Mouse (Mus musculus): ENCODE measurements around the gene Vmn2r63. TPM values are rescaled to one million over a fixed set of nuclear protein-coding genes. Genes with fewer than 3 reads are reported as not detected.
"Not testable (repeated sequence)": the region's sequence is repeated elsewhere in the genome, so short reads cannot be mapped to it uniquely, and the experiment has no call there.

Gene Vmn2r63
- polyA plus RNA-seq (2014; fragmentation: Nextera tagmentation; extraction: Ambion mirVana): not detected in 2 replicates

- ATAC-seq (ENCODE audit: insufficient read depth); H3K4me1 ChIP-seq (ENCODE audit: insufficient read depth); H3K9ac ChIP-seq; DNase-seq; H3K4me2 ChIP-seq; H3K9me3 ChIP-seq (ENCODE audit: low read depth, low read length); H3K36me3 ChIP-seq (ENCODE audit: insufficient read depth); H3K27me3 ChIP-seq (ENCODE audit: insufficient read depth, low read length); H3K4me3 ChIP-seq (ENCODE audit: low read depth, low read length); H3K27ac ChIP-seq (ENCODE audit: low read depth): not testable (repeated sequence)
Observed at GRCm38 (mm10) chr7:42933722-42934121, at the start of gene Vmn2r63. Gene Vmn2r63 (minus strand): TSS chr7:42933822.

- H3K27me3 ChIP-seq (ENCODE audit: insufficient read depth, low read length): no peaks in the 10 kb centered on the region
- H3K4me2 ChIP-seq: no peak overlapping the region
- H3K36me3 ChIP-seq (ENCODE audit: insufficient read depth): no peaks in the 10 kb centered on the region
- H3K9ac ChIP-seq: no peak overlapping the region
- no peak overlapping the region for H3K27ac ChIP-seq (ENCODE audit: low read depth)
- H3K4me3 ChIP-seq (ENCODE audit: low read depth, low read length): no peak overlapping the region
- WGBS: 87% methylated on average over 10 of the region's 10 CpGs
- no peak for TF ChIP-seq CTCF (IDR thresholded peaks at IDR 0.05; ENCODE audit: low read depth)
- ATAC-seq (ENCODE audit: insufficient read depth) (no peak), DNase-seq (no peak)
- peaks cover 21% of the 10 kb centered on the region for H3K9me3 ChIP-seq (ENCODE audit: low read depth, low read length)
- no peaks in the 10 kb centered on the region for H3K4me1 ChIP-seq (ENCODE audit: insufficient read depth)
Observed at GRCm38 (mm10) chr7:42980739-42981138, 47.1 kb upstream of the Vmn2r63 start.

DNA sequence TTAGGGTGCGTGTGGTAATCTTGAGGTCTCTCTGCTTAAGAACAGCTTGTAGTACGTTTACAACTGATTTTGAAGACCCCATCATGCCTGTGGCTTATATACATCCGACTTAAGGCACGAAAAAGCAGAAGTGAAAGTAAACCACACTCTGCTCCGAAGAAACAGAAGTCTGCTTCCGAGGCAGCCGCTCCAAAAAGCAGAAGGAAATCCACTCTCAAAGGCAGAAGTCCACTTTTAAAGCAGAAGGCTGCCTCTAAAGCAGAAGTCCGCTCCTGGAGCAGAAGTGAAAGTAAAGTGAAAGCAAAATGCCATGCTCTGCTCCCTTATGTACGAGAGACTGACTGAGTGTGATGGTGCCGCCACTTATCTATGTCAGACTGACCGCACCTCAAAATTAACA lies 46.5 kb upstream of the Vmn2r63 start:
- ATAC-seq (ENCODE audit: insufficient read depth) (no peak), DNase-seq (no peak)
- Histone ChIP-seq H3K4me2 (no peak overlapping the region), H3K36me3 (ENCODE audit: insufficient read depth) (no peaks in the 10 kb centered on the region), H3K4me1 (ENCODE audit: insufficient read depth) (no peaks in the 10 kb centered on the region), H3K27me3 (ENCODE audit: insufficient read depth, low read length) (no peaks in the 10 kb centered on the region), H3K27ac (ENCODE audit: low read depth) (no peak overlapping the region), H3K9me3 (ENCODE audit: low read depth, low read length) (peaks cover 21% of the 10 kb centered on the region), H3K9ac (no peak overlapping the region), H3K4me3 (ENCODE audit: low read depth, low read length) (no peak overlapping the region)
- TF ChIP-seq CTCF (IDR thresholded peaks at IDR 0.05; ENCODE audit: low read depth): no peak
- 79% methylated on average over 11 of the region's 11 CpGs for WGBS

- 63% methylated on average over 9 of the region's 9 CpGs for WGBS
- H3K27me3 ChIP-seq (ENCODE audit: insufficient read depth, low read length): no peaks in the 10 kb centered on the region
- DNase-seq: no peak
- H3K9ac ChIP-seq: no peak overlapping the region
- H3K4me1 ChIP-seq (ENCODE audit: insufficient read depth): no peaks in the 10 kb centered on the region
- no peak overlapping the region for H3K27ac ChIP-seq (ENCODE audit: low read depth)
- peaks cover 6% of the 10 kb centered on the region; the same call in 1 of the 2 replicates for H3K9me3 ChIP-seq (ENCODE audit: low read depth, low read length)
- no peak for TF ChIP-seq CTCF (IDR thresholded peaks at IDR 0.05; ENCODE audit: low read depth)
- H3K4me2 ChIP-seq: no peak overlapping the region
- ATAC-seq (ENCODE audit: insufficient read depth): no peak
- H3K36me3 ChIP-seq (ENCODE audit: insufficient read depth): no peaks in the 10 kb centered on the region
- H3K4me3 ChIP-seq (ENCODE audit: low read depth, low read length): no peak overlapping the region
Observed at GRCm38 (mm10) chr7:42965246-42965645, 31.6 kb upstream of the Vmn2r63 start.

GRCm38 (mm10) chr7:42898067-42898466 lies 35.6 kb downstream of the Vmn2r63 start:
- H3K27me3 ChIP-seq (ENCODE audit: insufficient read depth, low read length); H3K27ac ChIP-seq (ENCODE audit: low read depth); DNase-seq; H3K9ac ChIP-seq; H3K4me3 ChIP-seq (ENCODE audit: low read depth, low read length); H3K4me1 ChIP-seq (ENCODE audit: insufficient read depth); H3K36me3 ChIP-seq (ENCODE audit: insufficient read depth); ATAC-seq (ENCODE audit: insufficient read depth); H3K9me3 ChIP-seq (ENCODE audit: low read depth, low read length); H3K4me2 ChIP-seq: not testable (repeated sequence)
- 87% methylated on average over 2 of the region's 2 CpGs for WGBS

DNA sequence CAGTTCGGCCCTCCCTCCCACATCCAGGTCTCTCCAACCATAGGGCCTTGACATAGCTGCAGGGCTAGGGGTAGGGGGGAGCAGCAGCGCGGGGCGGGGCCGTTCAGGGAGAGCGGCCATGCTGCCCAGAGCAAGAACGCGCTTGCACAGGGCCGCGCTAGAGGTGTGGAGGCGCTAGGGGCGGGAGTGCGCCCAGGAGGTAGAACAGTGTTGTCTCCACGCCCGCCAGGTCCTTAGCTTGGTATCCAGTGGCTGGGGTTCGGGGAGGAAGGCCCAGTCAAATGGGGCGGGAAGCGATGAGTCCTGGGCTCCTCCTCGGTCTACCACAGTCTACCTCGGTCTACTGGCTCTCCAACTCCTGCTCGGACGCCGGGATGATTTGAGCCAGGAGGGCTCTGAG lies 55.5 kb downstream of the Vmn2r63 start:
- DNase-seq: no peak

GRCm38 (mm10) chr7:42866801-42867458 lies 66.7 kb downstream of the Vmn2r63 start, which contains the start of gene Gm2381:
Gene Gm2381 (minus strand): TSS chr7:42867234.
- H3K4me2 ChIP-seq; H3K27me3 ChIP-seq (ENCODE audit: insufficient read depth, low read length); H3K9ac ChIP-seq; H3K9me3 ChIP-seq (ENCODE audit: low read depth, low read length); H3K4me3 ChIP-seq (ENCODE audit: low read depth, low read length); H3K36me3 ChIP-seq (ENCODE audit: insufficient read depth); ATAC-seq (ENCODE audit: insufficient read depth); H3K4me1 ChIP-seq (ENCODE audit: insufficient read depth); DNase-seq; H3K27ac ChIP-seq (ENCODE audit: low read depth): not testable (repeated sequence)
- 81% methylated on average over 8 of the region's 8 CpGs for WGBS

More for the DNA sequence above, 55.5 kb downstream of the Vmn2r63 start:
- Histone ChIP-seq H3K27me3 (ENCODE audit: insufficient read depth, low read length) (no peaks in the 10 kb centered on the region), H3K36me3 (ENCODE audit: insufficient read depth) (no peaks in the 10 kb centered on the region), H3K27ac (ENCODE audit: low read depth) (no peak overlapping the region), H3K9ac (no peak overlapping the region), H3K9me3 (ENCODE audit: low read depth, low read length) (no peaks in the 10 kb centered on the region), H3K4me2 (no peak overlapping the region), H3K4me1 (ENCODE audit: insufficient read depth) (no peaks in the 10 kb centered on the region), H3K4me3 (ENCODE audit: low read depth, low read length) (no peak overlapping the region)
- no peak for ATAC-seq (ENCODE audit: insufficient read depth)
- TF ChIP-seq CTCF (IDR thresholded peaks at IDR 0.05; ENCODE audit: low read depth): no peak
- 40% methylated on average over 22 of the region's 23 CpGs for WGBS

Small RNAs within 50 kb of the gene (microRNA-seq; reads per million reads assigned to microRNA genes)
- gene Gm23256 (ENCODE audit: borderline number of aligned reads): not detected

Other genes starting within 250 kb of the Vmn2r63 start
- 8.8 and 10.4 TPM in 2 replicates for gene Zfp975, start 241.1 kb downstream of the Vmn2r63 start, polyA plus RNA-seq (2014; fragmentation: Nextera tagmentation; extraction: Ambion mirVana)
- gene Gm17067, start 206.8 kb downstream of the Vmn2r63 start, polyA plus RNA-seq (2014; fragmentation: Nextera tagmentation; extraction: Ambion mirVana): not detected in 2 replicates
- gene Vmn2r62, start 140.3 kb downstream of the Vmn2r63 start, polyA plus RNA-seq (2014; fragmentation: Nextera tagmentation; extraction: Ambion mirVana): not detected in 2 replicates
- not detected in 2 replicates for gene Gm2381, start 66.6 kb downstream of the Vmn2r63 start, polyA plus RNA-seq (2014; fragmentation: Nextera tagmentation; extraction: Ambion mirVana)
- gene Gm9268, start 84.9 kb upstream of the Vmn2r63 start, polyA plus RNA-seq (2014; fragmentation: Nextera tagmentation; extraction: Ambion mirVana): not detected in 2 replicates
- not detected in 2 replicates for gene Zfp936, start 180.4 kb upstream of the Vmn2r63 start, polyA plus RNA-seq (2014; fragmentation: Nextera tagmentation; extraction: Ambion mirVana)